Mouse (Mus musculus) MEL (cell line): ENCODE measurements around the gene Chat. TPM values are rescaled to one million over a fixed set of nuclear protein-coding genes. Genes with fewer than 3 reads are reported as not detected.

Experiments used
- DNase-seq: peaks from one replicate; pipeline ENCODE4 v3.0.0; 2011; ENCODE audit warnings: low read depth, low spot score
- H3K27ac ChIP-seq: 2 replicates; pipeline ENCODE4 v1.5.1; 2012; ENCODE audit warnings: low read depth, mild to moderate bottlenecking, control low read depth, low read length, moderate library complexity; ENCODE audit not compliant: control insufficient read depth
- H3K27me3 ChIP-seq, 2 experiments: fragments of 150-350 bp in 1 of 2; sonication (generic) in 1 of 2; 2 replicates each; pipeline ENCODE4 v1.6.1; 2012; ENCODE audit warnings: low read length in 2 of 2, mild to moderate bottlenecking in 2 of 2, improper control_type of control experiment in 1 of 2, moderate library complexity in 1 of 2; ENCODE audit not compliant: insufficient read depth in 2 of 2, control insufficient read depth in 1 of 2
- H3K36me3 ChIP-seq, 2 experiments: 2 replicates each; pipeline ENCODE4 v1.6.1; 2012 to 2014; ENCODE audit warnings: low read length in 2 of 2, improper control_type of control experiment in 1 of 2, inconsistent platforms in 1 of 2, mild to moderate bottlenecking in 1 of 2; ENCODE audit not compliant: insufficient read depth in 2 of 2, control insufficient read depth in 1 of 2
- H3K4me1 ChIP-seq, 2 experiments: fragments of 150-350 bp in 1 of 2; sonication (generic) in 1 of 2; 2 replicates each; pipeline ENCODE4 v1.6.1; 2012; ENCODE audit warnings: low read length in 2 of 2, improper control_type of control experiment in 1 of 2, mild to moderate bottlenecking in 1 of 2; ENCODE audit not compliant: insufficient read depth in 2 of 2, control insufficient read depth in 1 of 2
- H3K4me3 ChIP-seq, 2 experiments: fragments of 150-350 bp in 1 of 2; sonication (generic) in 1 of 2; 2 replicates each; pipeline ENCODE4 v1.5.1; 2012; ENCODE audit warnings: low read depth in 2 of 2, low read length in 2 of 2, mild to moderate bottlenecking in 2 of 2, moderate library complexity in 2 of 2, control low read depth in 1 of 2, improper control_type of control experiment in 1 of 2; ENCODE audit not compliant: control insufficient read depth in 1 of 2, insufficient read depth in 1 of 2
- H3K79me2 ChIP-seq: 2 replicates; pipeline ENCODE4 v1.6.1; 2012; ENCODE audit warnings: mild to moderate bottlenecking, low read length, moderate library complexity; ENCODE audit not compliant: control insufficient read depth, poor library complexity, insufficient read depth
- H3K9ac ChIP-seq: 2 replicates; pipeline ENCODE4 v1.6.1; 2012; ENCODE audit warnings: low read depth, mild to moderate bottlenecking, control low read depth, low read length, moderate library complexity; ENCODE audit not compliant: control insufficient read depth, poor library complexity, severe bottlenecking
- H3K9me3 ChIP-seq: fragments of 150-350 bp; sonication (generic); replicated peaks from 2 replicates; pipeline ENCODE4 v1.6.1; 2012; ENCODE audit warnings: mild to moderate bottlenecking, low read length, improper control_type of control experiment, moderate library complexity; ENCODE audit not compliant: insufficient read depth
- CHD1 ChIP-seq: IDR thresholded peaks from 2 replicates; pipeline ENCODE4 v1.6.1; 2012; ENCODE audit warnings: low read depth, mild to moderate bottlenecking, inconsistent platforms, low read length, improper control_type of control experiment
- CHD2 ChIP-seq: IDR thresholded peaks from 2 replicates; pipeline ENCODE4 v1.6.1; 2011; ENCODE audit warnings: low read length, improper control_type of control experiment
- E2F4 ChIP-seq: IDR thresholded peaks from 2 replicates; pipeline ENCODE4 v1.6.1; 2011; ENCODE audit warnings: low read depth, low read length, improper control_type of control experiment, borderline replicate concordance
- ELF1 ChIP-seq: IDR thresholded peaks from 2 replicates; pipeline ENCODE4 v1.6.1; 2014; ENCODE audit warnings: low read depth, mild to moderate bottlenecking, inconsistent platforms, low read length, improper control_type of control experiment, moderate library complexity
- ETS1 ChIP-seq: IDR thresholded peaks from 2 replicates; pipeline ENCODE4 v1.6.1; 2012; ENCODE audit warnings: low read depth, mild to moderate bottlenecking, inconsistent platforms, low read length, improper control_type of control experiment, moderate library complexity
- GABPA ChIP-seq: IDR thresholded peaks from 2 replicates; pipeline ENCODE4 v1.6.1; 2012; ENCODE audit warnings: low read depth, mild to moderate bottlenecking, inconsistent platforms, low read length, improper control_type of control experiment, moderate library complexity
- GATA1 ChIP-seq: IDR thresholded peaks from 2 replicates; pipeline ENCODE4 v1.6.1; 2011; ENCODE audit warnings: low read depth, low read length, improper control_type of control experiment
- HCFC1 ChIP-seq: IDR thresholded peaks from 2 replicates; pipeline ENCODE4 v1.6.1; 2012; ENCODE audit warnings: low read depth, mild to moderate bottlenecking, inconsistent platforms, low read length, improper control_type of control experiment, moderate library complexity
- MAFK ChIP-seq: IDR thresholded peaks from 2 replicates; pipeline ENCODE4 v1.6.1; 2011; ENCODE audit warnings: low read depth, mild to moderate bottlenecking, low read length, improper control_type of control experiment, borderline replicate concordance
- MAX ChIP-seq: IDR thresholded peaks from 2 replicates; pipeline ENCODE4 v1.6.1; 2011; ENCODE audit warnings: low read length, improper control_type of control experiment
- MAZ ChIP-seq: IDR thresholded peaks from 2 replicates; pipeline ENCODE4 v1.6.1; 2012; ENCODE audit warnings: low read depth, mild to moderate bottlenecking, inconsistent platforms, low read length, improper control_type of control experiment
- MEF2A ChIP-seq: IDR thresholded peaks from 2 replicates; pipeline ENCODE4 v1.6.1; 2014; ENCODE audit warnings: low read depth, mild to moderate bottlenecking, inconsistent platforms, low read length, improper control_type of control experiment; ENCODE audit not compliant: poor library complexity, insufficient replicate concordance, severe bottlenecking; ENCODE audit errors: extremely low read depth
- MYB ChIP-seq: IDR thresholded peaks from 2 replicates; pipeline ENCODE4 v1.6.1; 2011; ENCODE audit warnings: mild to moderate bottlenecking, low read depth, low read length, improper control_type of control experiment
- MYC ChIP-seq: IDR thresholded peaks from 2 replicates; pipeline ENCODE4 v1.6.1; 2011; ENCODE audit warnings: low read depth, mild to moderate bottlenecking, low read length, improper control_type of control experiment, moderate library complexity
- NELFE ChIP-seq: IDR thresholded peaks from 2 replicates; pipeline ENCODE4 v1.6.1; 2011; ENCODE audit warnings: low read depth, low read length, improper control_type of control experiment
- NRF1 ChIP-seq: IDR thresholded peaks from 2 replicates; pipeline ENCODE4 v1.6.1; 2014; ENCODE audit warnings: low read depth, mild to moderate bottlenecking, inconsistent platforms, low read length, improper control_type of control experiment, moderate library complexity; ENCODE audit not compliant: poor library complexity, insufficient read depth, severe bottlenecking
- POLR2A ChIP-seq, 2 experiments: IDR thresholded peaks; 2 replicates each; pipeline ENCODE4 v1.6.1; 2011 to 2012; ENCODE audit warnings: low read length in 2 of 2, mild to moderate bottlenecking in 2 of 2, control low read depth in 1 of 2, improper control_type of control experiment in 1 of 2, low read depth in 1 of 2, moderate library complexity in 1 of 2; ENCODE audit not compliant: control insufficient read depth in 1 of 2, insufficient read depth in 1 of 2, poor library complexity in 1 of 2
- POLR2AphosphoS2 ChIP-seq: IDR thresholded peaks from 2 replicates; pipeline ENCODE4 v1.6.1; 2011; ENCODE audit warnings: low read length, improper control_type of control experiment
- POLR2AphosphoS5 ChIP-seq: IDR thresholded peaks from 2 replicates; pipeline ENCODE4 v1.6.1; 2012; ENCODE audit warnings: low read depth, borderline replicate concordance, mild to moderate bottlenecking, inconsistent platforms, low read length, moderate library complexity, mixed read lengths
- RCOR1 ChIP-seq: IDR thresholded peaks from 2 replicates; pipeline ENCODE4 v1.6.1; 2012; ENCODE audit warnings: low read depth, mild to moderate bottlenecking, inconsistent platforms, low read length, improper control_type of control experiment
- TAL1 ChIP-seq: IDR thresholded peaks from 2 replicates; pipeline ENCODE4 v1.6.1; 2012; ENCODE audit warnings: mild to moderate bottlenecking, inconsistent platforms, low read length, moderate library complexity, mixed read lengths
- TBP ChIP-seq: IDR thresholded peaks from 2 replicates; pipeline ENCODE4 v1.8.0; 2011; ENCODE audit warnings: low read depth, low read length, improper control_type of control experiment
- TCF12 ChIP-seq: IDR thresholded peaks from 2 replicates; pipeline ENCODE4 v1.6.1; 2014; ENCODE audit warnings: low read depth, mild to moderate bottlenecking, inconsistent platforms, low read length, improper control_type of control experiment, moderate library complexity
- UBTF ChIP-seq: IDR thresholded peaks from 2 replicates; pipeline ENCODE4 v1.6.1; 2012; ENCODE audit warnings: low read depth, mild to moderate bottlenecking, inconsistent platforms, low read length, improper control_type of control experiment, moderate library complexity, borderline replicate concordance; ENCODE audit not compliant: insufficient read depth
- USF2 ChIP-seq, 2 experiments: IDR thresholded peaks; 2 replicates each; pipeline ENCODE4 v1.6.1; 2011 to 2012; ENCODE audit warnings: improper control_type of control experiment in 2 of 2, low read length in 2 of 2, borderline replicate concordance in 1 of 2, inconsistent platforms in 1 of 2, low read depth in 1 of 2, mild to moderate bottlenecking in 1 of 2; ENCODE audit not compliant: insufficient read depth in 1 of 2
- ZC3H11A ChIP-seq: IDR thresholded peaks from 2 replicates; pipeline ENCODE4 v1.6.1; 2012; ENCODE audit warnings: low read depth, mild to moderate bottlenecking, inconsistent platforms, low read length, improper control_type of control experiment
- ZMIZ1 ChIP-seq: IDR thresholded peaks from 2 replicates; pipeline ENCODE4 v1.6.1; 2012; ENCODE audit warnings: low read depth, mild to moderate bottlenecking, inconsistent platforms, low read length, improper control_type of control experiment, moderate library complexity
- ZNF384 ChIP-seq: IDR thresholded peaks from 2 replicates; pipeline ENCODE4 v1.6.1; 2012; ENCODE audit warnings: low read depth, mild to moderate bottlenecking, inconsistent platforms, low read length, improper control_type of control experiment
- polyA plus RNA-seq, 2 experiments: library from polyadenylated mRNA; stranded (reverse) in 1 of 2; unstranded in 1 of 2; fragments of >175 nt in 1 of 2; fragments of >200 nt in 1 of 2; gene quantifications; 2 replicates each; pipeline versions ENCODE4 v1.2.1 to v1.2.4; 2012; ENCODE audit warnings: low replicate concordance in 2 of 2, low read depth in 1 of 2; ENCODE audit not compliant: insufficient read length in 2 of 2, insufficient read depth in 1 of 2, missing spikeins in 1 of 2
- total RNA-seq: library from RNA; depleted of rRNA; stranded (reverse); fragments of 300-350 nt; gene quantifications from 2 replicates; pipeline ENCODE4 v1.2.3, GENCODE M21; 2012; rRNA removed

The Chat gene
- total RNA-seq = not detected in 2 replicates
- not detected for polyA plus RNA-seq

GRCm38 (mm10) chr14:32465889-32466288, at the start of gene Chat:
Gene Chat (minus strand): TSS chr14:32465989.
- Histone ChIP-seq H3K9me3 (no peaks in the 10 kb centered on the region), H3K79me2 (no peaks in the 10 kb centered on the region), H3K4me1 (no peaks in the 10 kb centered on the region), H3K36me3 (no peaks in the 10 kb centered on the region), H3K9ac (no peak within 1 kb of the TSS), H3K27ac (no peak within 1 kb of the TSS), H3K27me3 (no peaks in the 10 kb centered on the region), H3K4me3 (no peak within 1 kb of the TSS)
- TF ChIP-seq ELF1 (no peak), RCOR1 (no peak), TCF12 (no peak), UBTF (no peak), ETS1 (no peak), TAL1 (no peak), MAX (no peak), MAZ (no peak), NELFE (no peak), POLR2AphosphoS5 (no peak), CHD1 (no peak), POLR2AphosphoS2 (no peak), NRF1 (no peak), TBP (no peak), ZC3H11A (no peak), MAFK (no peak), GABPA (no peak), USF2 (IDR thresholded peaks at IDR 0.05; ENCODE audit: borderline replicate concordance in 1 of 2, insufficient read depth in 1 of 2, low read depth in 1 of 2, low read length in 2 of 2) (no peak), ZMIZ1 (no peak)
- DNase-seq = no peak

GRCm38 (mm10) chr14:32513336-32514032, 47.7 kb upstream of the Chat start, which contains the start of gene Ercc6:
Gene Ercc6 (plus strand): TSS chr14:32513521.
- DNase-seq = peak; percentile 96
- Histone ChIP-seq H3K27me3 (no peaks in the 10 kb centered on the region), H3K27ac (peak within 1 kb of the TSS; percentile 56), H3K4me1 (peaks cover 7 to 29% of the 10 kb centered on the region in 2 experiments), H3K9me3 (no peaks in the 10 kb centered on the region), H3K36me3 (peaks cover 9 to 25% of the 10 kb centered on the region in 2 experiments), H3K4me3 (peak within 1 kb of the TSS; percentile 79 to 84), H3K79me2 (peaks cover 26% of the 10 kb centered on the region), H3K9ac (peak within 1 kb of the TSS; percentile 80)
- TF ChIP-seq ZNF384 (no peak), MYC (peak; percentile 99), USF2 (IDR thresholded peaks at IDR 0.05; ENCODE audit: borderline replicate concordance in 1 of 2, insufficient read depth in 1 of 2, low read depth in 1 of 2, low read length in 2 of 2) (no peak), GATA1 (no peak), MYB (peak; percentile 55; the same call in 1 of the 2 replicates), HCFC1 (peak; percentile 72), POLR2A (IDR thresholded peaks at IDR 0.05; ENCODE audit: control insufficient read depth in 1 of 2, insufficient read depth in 1 of 2, low read depth in 1 of 2, low read length in 2 of 2, poor library complexity in 1 of 2) (peak; percentile 92 to 96), POLR2AphosphoS2 (peak; percentile 99), E2F4 (0 out of 2 replicates have a peak, but pooled peaks have one; percentile 24), CHD1 (no peak), MAZ (no peak), NRF1 (peak; percentile 88), MEF2A (no peak), UBTF (no peak), RCOR1 (0 out of 2 replicates have a peak, but pooled peaks have one; percentile 28), GABPA (no peak), CHD2 (no peak), TBP (peak; percentile 69; the same call in 1 of the 2 replicates), NELFE (peak; percentile 98)
